In genomic region chr1:190186336-190186735, GRCm38 (mm10) we compare ENCODE assay signal across 29 mouse cellular contexts. TPM values are rescaled to one million over a fixed set of nuclear protein-coding genes. Genes with fewer than 3 reads are reported as not detected.
"Had no signal": no experiment of that assay in that cellular context is flagged by ENCODE, and none has a peak within 500 bp of the region (broad histone marks: within the 10 kb centered on the region; RNA-seq: fewer than 3 reads in every experiment).

No protein-coding gene starts in this region.

- H3K4me1 ChIP-seq: embryonic facial prominence, embryonic 12.5 days; embryonic facial prominence, embryonic 15.5 days had no signal

- H3K9me3 ChIP-seq: embryonic facial prominence, embryonic 10.5 days; embryonic facial prominence, embryonic 12.5 days; embryonic facial prominence, embryonic 13.5 days; embryonic facial prominence, embryonic 15.5 days; forebrain, embryonic 10.5 days; forebrain, embryonic 12.5 days; forebrain, embryonic 13.5 days; forebrain, embryonic 15.5 days had no signal

- H3K4me3 ChIP-seq: embryonic facial prominence, embryonic 10.5 days; embryonic facial prominence, embryonic 12.5 days; embryonic facial prominence, embryonic 13.5 days; embryonic facial prominence, embryonic 15.5 days; erythroblast, embryonic 14.5 days; forebrain, embryonic 10.5 days; forebrain, embryonic 12.5 days; forebrain, embryonic 13.5 days; forebrain, embryonic 15.5 days; gastrocnemius, adult 2 months; heart, adult 2 months had no signal

- DNase-seq: cerebellum, adult 18-20 months; cerebellum, adult 8-10 months; cerebellum, adult 9-10 months; cerebellum, adult 9-11 months; cerebellum, postnatal 10 days; cerebellum, postnatal 14 days; cerebellum, postnatal 25 days; cerebellum, postnatal 36 days; embryo, embryonic 11 days; forebrain, postnatal 0 days; gastrocnemius, adult 2 months; gastrocnemius, postnatal 10 days; gastrocnemius, postnatal 14 days; gastrocnemius, postnatal 25 days; gastrocnemius, postnatal 36 days; heart, adult 2 months had no signal

- H3K27me3 ChIP-seq: embryonic facial prominence, embryonic 12.5 days; embryonic facial prominence, embryonic 15.5 days had no signal

- ATAC-seq: forebrain, embryonic 13.5 days; forebrain, embryonic 14.5 days; forebrain, embryonic 15.5 days; forebrain, embryonic 16.5 days; forebrain, postnatal 0 days had no signal

- H3K9ac ChIP-seq: embryonic facial prominence, embryonic 12.5 days; embryonic facial prominence, embryonic 13.5 days; embryonic facial prominence, embryonic 15.5 days; forebrain, embryonic 12.5 days; forebrain, embryonic 13.5 days; forebrain, embryonic 15.5 days; forebrain, postnatal 0 days had no signal

- H3K4me2 ChIP-seq: embryonic facial prominence, embryonic 12.5 days; embryonic facial prominence, embryonic 13.5 days; embryonic facial prominence, embryonic 15.5 days; forebrain, embryonic 12.5 days; forebrain, embryonic 13.5 days; forebrain, embryonic 15.5 days had no signal

- H3K27ac ChIP-seq: embryonic facial prominence, embryonic 10.5 days; embryonic facial prominence, embryonic 12.5 days; embryonic facial prominence, embryonic 13.5 days; embryonic facial prominence, embryonic 15.5 days; forebrain, embryonic 10.5 days; forebrain, embryonic 12.5 days; forebrain, embryonic 13.5 days; forebrain, embryonic 15.5 days; gastrocnemius, adult 2 months; heart, adult 2 months had no signal

- H3K36me3 ChIP-seq: embryonic facial prominence, embryonic 10.5 days; embryonic facial prominence, embryonic 12.5 days; embryonic facial prominence, embryonic 13.5 days; embryonic facial prominence, embryonic 15.5 days; forebrain, embryonic 10.5 days; forebrain, embryonic 12.5 days; forebrain, embryonic 15.5 days had no signal

RNA-seq across cellular contexts. Expression of gene Prox1, which starts 15.8 kb away (rescaled TPM):
- total RNA-seq: common myeloid progenitor, adult 5-6 weeks; granulocyte monocyte progenitor cell, adult 5-6 weeks had no signal
